ENCODE assay signal across 9 mouse cellular contexts in the genomic region with DNA sequence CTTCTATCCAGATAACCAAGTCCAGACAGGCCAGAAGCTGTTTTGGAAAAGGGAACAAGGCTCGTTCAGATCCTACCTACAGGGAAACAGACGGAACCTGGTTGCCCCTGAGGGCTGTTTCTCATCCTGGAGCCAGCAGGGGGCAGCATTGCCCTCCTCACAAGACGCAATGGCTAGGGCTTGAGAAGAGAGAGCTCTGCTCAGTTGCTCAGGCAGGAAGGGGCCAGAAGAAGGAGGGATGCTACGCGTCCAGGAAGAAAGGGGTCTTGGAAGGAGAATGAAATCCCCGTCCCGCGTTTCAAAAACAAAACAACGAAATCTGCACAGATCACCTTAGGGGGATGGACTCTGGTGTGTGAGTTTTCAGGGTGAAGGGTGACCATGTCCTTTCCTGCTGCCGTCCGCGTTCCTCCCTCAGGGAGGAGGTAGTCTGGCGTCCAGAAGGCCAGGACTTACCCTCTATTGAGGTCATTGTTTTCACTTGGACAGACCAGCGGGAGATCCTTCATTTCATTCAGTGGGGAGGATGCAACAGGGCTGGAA. TPM values are rescaled to one million over a fixed set of nuclear protein-coding genes. Genes with fewer than 3 reads are reported as not detected.
A peak's percentile ranks its signal among the peaks of the same experiment; 100 is the strongest.
DNase-seq lines count a peak whose midpoint lies in the region; ATAC-seq and TF ChIP-seq lines count a peak whose summit lies in the region.
"Had no signal": no experiment of that assay in that cellular context is flagged by ENCODE, and none has a peak within 500 bp of the region (broad histone marks: within the 10 kb centered on the region; RNA-seq: fewer than 3 reads in every experiment).

No protein-coding gene starts in this region.

- no peaks in the 10 kb centered on the region for H3K27me3 ChIP-seq in E14TG2a.4 (ENCODE audit: insufficient read depth, low read length)
- no peaks in the 10 kb centered on the region for H3K27me3 ChIP-seq in forebrain, embryonic 13.5 days
- H3K27me3 ChIP-seq in heart, postnatal 0 days (ENCODE audit: control insufficient read depth, insufficient read depth, low read length) = no peaks in the 10 kb centered on the region
- H3K27me3 ChIP-seq in neural tube, embryonic 15.5 days (replicated peaks) = no peaks in the 10 kb centered on the region
- H3K27me3 ChIP-seq: liver, embryonic 15.5 days had no signal

- peak overlapping the region; percentile 44 for H3K4me2 ChIP-seq in forebrain, embryonic 13.5 days
- H3K4me2 ChIP-seq in heart, postnatal 0 days (ENCODE audit: low read depth, low read length) = 0 out of 2 replicates have a peak overlapping the region, but pooled peaks have one; percentile 30
- peak overlapping the region; percentile 41 for H3K4me2 ChIP-seq in neural tube, embryonic 15.5 days
- H3K4me2 ChIP-seq: liver, embryonic 15.5 days had no signal

- H3K9me3 ChIP-seq in E14TG2a.4 (ENCODE audit: low read length) = no peaks in the 10 kb centered on the region
- H3K9me3 ChIP-seq in forebrain, embryonic 13.5 days (replicated peaks) = peaks cover 10% of the 10 kb centered on the region; the same call in 1 of the 2 replicates
- H3K9me3 ChIP-seq in heart, postnatal 0 days (replicated peaks; ENCODE audit: control insufficient read depth, low read length) = no peaks in the 10 kb centered on the region
- H3K9me3 ChIP-seq in neural tube, embryonic 15.5 days (replicated peaks) = no peaks in the 10 kb centered on the region
- H3K9me3 ChIP-seq: liver, embryonic 15.5 days had no signal

- 22% methylated on average over 14 of the region's 14 CpGs for WGBS in forebrain, embryonic 13.5 days
- 22% methylated on average over 14 of the region's 14 CpGs for WGBS in heart, postnatal 0 days
- WGBS in neural tube, embryonic 15.5 days = 21% methylated on average over 14 of the region's 14 CpGs

- H3K27ac ChIP-seq in forebrain, embryonic 13.5 days = no peak overlapping the region
- no peak overlapping the region for H3K27ac ChIP-seq in heart, postnatal 0 days (ENCODE audit: low read depth)
- no peak overlapping the region for H3K27ac ChIP-seq in neural tube, embryonic 15.5 days (replicated peaks)
- H3K27ac ChIP-seq: liver, embryonic 15.5 days had no signal

- TF ChIP-seq CTCF in E14TG2a.4 (conservative IDR thresholded peaks at IDR 0.05; ENCODE audit: low read length) = peak; percentile 91
- peak; percentile 94 for TF ChIP-seq CTCF in heart, postnatal 0 days (IDR thresholded peaks at IDR 0.05; ENCODE audit: low read depth)

- peaks cover 51% of the 10 kb centered on the region for H3K4me1 ChIP-seq in E14TG2a.4 (replicated peaks; ENCODE audit: low read depth, low read length)
- H3K4me1 ChIP-seq in forebrain, embryonic 13.5 days = peaks cover 4% of the 10 kb centered on the region; the same call in 1 of the 2 replicates
- H3K4me1 ChIP-seq in heart, postnatal 0 days (ENCODE audit: control insufficient read depth, insufficient read depth) = no peaks in the 10 kb centered on the region
- H3K4me1 ChIP-seq in neural tube, embryonic 15.5 days = peaks cover 9% of the 10 kb centered on the region
- H3K4me1 ChIP-seq: liver, embryonic 15.5 days had no signal

- H3K9ac ChIP-seq in forebrain, embryonic 13.5 days = no peak overlapping the region
- no peak overlapping the region for H3K9ac ChIP-seq in heart, postnatal 0 days (replicated peaks; ENCODE audit: low read depth, low read length)
- no peak overlapping the region for H3K9ac ChIP-seq in neural tube, embryonic 15.5 days (replicated peaks)
- H3K9ac ChIP-seq: liver, embryonic 15.5 days had no signal

- DNase-seq in c-Kit-positive CD71-positive TER-119-positive erythroid progenitor cells, embryonic 14.5 days (ENCODE audit: low spot score) = peak; percentile 72
- DNase-seq in heart, postnatal 0 days (ENCODE audit: low spot score) = peak; percentile 77
- peak; percentile 74 to 88 for DNase-seq in kidney, postnatal 36 days
- peak; percentile 78 to 82 for DNase-seq in lung, adult 18-20 months
- DNase-seq in testis, postnatal 10 days (ENCODE audit: low spot score) = peak; percentile 86

- peaks cover 15% of the 10 kb centered on the region for H3K36me3 ChIP-seq in E14TG2a.4 (ENCODE audit: insufficient read depth, low read length)
- H3K36me3 ChIP-seq in forebrain, embryonic 13.5 days (ENCODE audit: poor library complexity, severe bottlenecking) = no peaks in the 10 kb centered on the region
- H3K36me3 ChIP-seq in heart, postnatal 0 days (replicated peaks; ENCODE audit: control insufficient read depth, insufficient read depth, low read length) = no peaks in the 10 kb centered on the region
- no peaks in the 10 kb centered on the region for H3K36me3 ChIP-seq in neural tube, embryonic 15.5 days
- H3K36me3 ChIP-seq: liver, embryonic 15.5 days had no signal

- TF ChIP-seq EP300 in heart, postnatal 0 days (IDR thresholded peaks at IDR 0.05; ENCODE audit: low read depth) = no peak

- peak; percentile 89 for ATAC-seq in forebrain, embryonic 13.5 days
- peak; percentile 63 for ATAC-seq in heart, postnatal 0 days (ENCODE audit: insufficient read depth, low read depth)
- peak; percentile 76 for ATAC-seq in neural tube, embryonic 15.5 days (ENCODE audit: low FRiP score)

- H3K4me3 ChIP-seq in E14TG2a.4 (replicated peaks; ENCODE audit: low read length) = no peak overlapping the region
- H3K4me3 ChIP-seq in forebrain, embryonic 13.5 days = no peak overlapping the region
- H3K4me3 ChIP-seq in heart, postnatal 0 days (ENCODE audit: low read depth, low read length) = no peak overlapping the region
- peak overlapping the region; percentile 15; the same call in 1 of the 2 replicates for H3K4me3 ChIP-seq in neural tube, embryonic 15.5 days (replicated peaks)
- H3K4me3 ChIP-seq: liver, embryonic 15.5 days had no signal

RNA-seq across cellular contexts. Expression of gene Haao, which starts 25.1 kb away (rescaled TPM):
- polyA plus RNA-seq in forebrain, embryonic 13.5 days (2015; fragmentation: Nextera tagmentation; extraction: Ambion mirVana) = 0.24 TPM in 1 of 2 replicates, not detected in the other
- not detected in 2 replicates for total RNA-seq in heart, postnatal 0 days (2014; rRNA removed; ENCODE audit: low replicate concordance)
- 0.08 and 0.26 TPM in 2 replicates for polyA plus RNA-seq in heart, postnatal 0 days (2015; fragmentation: Nextera tagmentation; extraction: Ambion mirVana)
- 0.22 and 3.6 TPM in 2 replicates for polyA plus RNA-seq in neural tube, embryonic 15.5 days (2015; fragmentation: Nextera tagmentation; extraction: Ambion mirVana)
